Mouse (Mus musculus) spleen, adult 2 months (tissue): ENCODE data around the gene Raly.

ENCODE experiments used
- CTCF ChIP-seq: fragments of 200-500 bp; IDR thresholded peaks from 2 replicates; pipeline ENCODE4 v1.5.1; 2011; ENCODE audit warnings: mild to moderate bottlenecking, inconsistent platforms; ENCODE audit not compliant: insufficient read depth, insufficient read length, insufficient replicate concordance; ENCODE audit errors: extremely low read depth
- POLR2A ChIP-seq: fragments of 200-500 bp; IDR thresholded peaks from 2 replicates; pipeline ENCODE4 v1.6.1; 2011; ENCODE audit warnings: low read depth, low read length, inconsistent platforms

DNA sequence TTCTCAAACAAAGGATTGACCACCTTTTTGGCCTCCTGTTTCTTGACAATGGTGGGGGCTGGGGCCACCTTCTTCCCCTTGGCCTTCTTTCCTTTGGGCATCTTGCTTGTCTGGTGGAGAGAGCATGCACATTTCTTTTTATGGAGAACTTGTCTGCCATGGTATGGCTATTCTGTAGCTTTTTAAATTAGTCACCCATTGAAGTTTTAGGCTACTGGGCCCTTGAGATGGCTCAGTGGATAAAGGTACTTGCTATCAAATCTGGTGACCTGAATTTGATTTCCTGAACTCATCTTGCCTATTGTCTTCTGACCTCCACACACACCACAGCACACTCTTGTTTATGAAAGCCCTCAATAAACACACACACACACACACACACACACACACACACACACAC is 21.0 kb upstream of the Raly start, which contains the start of gene Gm14214:
- TF ChIP-seq POLR2A: no peak
- no peak for TF ChIP-seq CTCF
